Mouse (Mus musculus) cerebellum, adult 2 months (tissue): ENCODE measurements at regions not wholly inside any gene's neighbourhood (a gene's known extent, or its start where the extent isn't known, plus 50 kb on each side); places are given as distances from the start of the nearest gene placed in this dataset.

ENCODE experiments used
- CTCF ChIP-seq: fragments of 200-500 bp; IDR thresholded peaks from 2 replicates; pipeline ENCODE4 v1.5.1; 2011; ENCODE audit warnings: low read depth, mild to moderate bottlenecking, control low read depth, low read length, moderate library complexity, borderline replicate concordance; ENCODE audit not compliant: insufficient read depth
- POLR2A ChIP-seq: fragments of 200-500 bp; IDR thresholded peaks from 2 replicates; pipeline ENCODE4 v1.6.1; 2011; ENCODE audit warnings: low read length, control low read depth, borderline replicate concordance; ENCODE audit not compliant: insufficient read depth

GRCm38 (mm10) chr1:100801041-100801440 lies 1028.5 kb downstream of the Cntnap5b start:
- TF ChIP-seq POLR2A (no peak), CTCF (no peak)
